Mouse (Mus musculus) gastrocnemius, adult 2 months (tissue): ENCODE measurements at regions not wholly inside any gene's neighbourhood (a gene's known extent, or its start where the extent isn't known, plus 50 kb on each side); places are given as distances from the start of the nearest gene placed in this dataset.
A peak's percentile ranks its signal among the peaks of the same experiment; 100 is the strongest.
"Not testable (repeated sequence)": the region's sequence is repeated elsewhere in the genome, so short reads cannot be mapped to it uniquely, and the experiment has no call there.

Source experiments
- DNase-seq: peaks from one replicate; pipeline ENCODE4 v3.0.0; 2022
- H3K27ac ChIP-seq: fragments of 200-600 bp; 2 replicates; pipeline ENCODE4 v1.8.1; 2022; ENCODE audit warnings: mild to moderate bottlenecking
- H3K4me3 ChIP-seq: fragments of 200-600 bp; 2 replicates; pipeline ENCODE4 v1.8.1; 2022; ENCODE audit warnings: mild to moderate bottlenecking, moderate library complexity
- CTCF ChIP-seq: fragments of 200-600 bp; IDR thresholded peaks from 2 replicates; pipeline ENCODE4 v1.8.1; 2022; ENCODE audit warnings: antibody characterized with exemption, mild to moderate bottlenecking, moderate library complexity
- intact Hi-C: fragments of 180-260 bp; cut with DNase I; formaldehyde crosslinking; loops from one replicate; pipeline ENCODE4 v1.15.1; 2025

- Histone ChIP-seq H3K27ac (no peak overlapping the region), H3K4me3 (no peak overlapping the region)
- no peak for TF ChIP-seq CTCF
- DNase-seq: peak; percentile 18
- intact Hi-C loops: no loop called here
These were observed 338.4 kb upstream of the Gpc6 start for GRCm38 (mm10) chr14:116586742-116587141.

- Histone ChIP-seq H3K4me3 (no peak overlapping the region), H3K27ac (no peak overlapping the region)
- intact Hi-C loops: no loop called here
- no peak for TF ChIP-seq CTCF
- no peak for DNase-seq
These were observed 335.6 kb upstream of the Gpc6 start for GRCm38 (mm10) chr14:116589529-116589928.

GRCm38 (mm10) chr14:116590111-116590510, 335.0 kb upstream of the Gpc6 start:
- Histone ChIP-seq H3K27ac (no peak overlapping the region), H3K4me3 (no peak overlapping the region)
- peak; percentile 22 for DNase-seq
- intact Hi-C loops: no loop called here
- no peak for TF ChIP-seq CTCF

GRCm38 (mm10) chr14:116608130-116608529, 317.0 kb upstream of the Gpc6 start:
- Histone ChIP-seq H3K27ac (no peak overlapping the region), H3K4me3 (no peak overlapping the region)
- intact Hi-C loops: no loop called here
- TF ChIP-seq CTCF: no peak
- DNase-seq: no peak

- Histone ChIP-seq H3K27ac (no peak overlapping the region), H3K4me3 (no peak overlapping the region)
- no peak for TF ChIP-seq CTCF
- intact Hi-C loops: no loop called here
- DNase-seq: no peak
These were observed 313.9 kb upstream of the Gpc6 start for GRCm38 (mm10) chr14:116611210-116611609.

GRCm38 (mm10) chr14:116632181-116632580, 292.9 kb upstream of the Gpc6 start:
- DNase-seq: no peak
- Histone ChIP-seq H3K27ac (no peak overlapping the region), H3K4me3 (no peak overlapping the region)
- no peak for TF ChIP-seq CTCF
- intact Hi-C loops: no loop called here

- no peak overlapping the region for H3K27ac ChIP-seq
- TF ChIP-seq CTCF: no peak
- DNase-seq: no peak
- intact Hi-C loops: no loop called here
- no peak overlapping the region for H3K4me3 ChIP-seq
These were observed 283.0 kb upstream of the Gpc6 start for GRCm38 (mm10) chr14:116642091-116642490.

GRCm38 (mm10) chr14:116651897-116652296, 273.2 kb upstream of the Gpc6 start:
- intact Hi-C loops: no loop called here
- Histone ChIP-seq H3K4me3 (no peak overlapping the region), H3K27ac (no peak overlapping the region)
- TF ChIP-seq CTCF: no peak
- no peak for DNase-seq

- no peak for TF ChIP-seq CTCF
- no peak overlapping the region for H3K27ac ChIP-seq
- H3K4me3 ChIP-seq: no peak overlapping the region
- DNase-seq: no peak
- intact Hi-C loops: no loop called here
These were observed 241.2 kb upstream of the Gpc6 start for GRCm38 (mm10) chr14:116683909-116684308.

- no peak for TF ChIP-seq CTCF
- intact Hi-C loops: no loop called here
- Histone ChIP-seq H3K27ac (no peak overlapping the region), H3K4me3 (no peak overlapping the region)
- DNase-seq: no peak
These were observed 227.4 kb upstream of the Gpc6 start for GRCm38 (mm10) chr14:116697675-116698074.

GRCm38 (mm10) chr14:116698437-116698836, 226.7 kb upstream of the Gpc6 start:
- intact Hi-C loops: no loop called here
- no peak for DNase-seq
- Histone ChIP-seq H3K27ac (no peak overlapping the region), H3K4me3 (no peak overlapping the region)
- TF ChIP-seq CTCF: no peak

GRCm38 (mm10) chr14:116734596-116734995, 190.5 kb upstream of the Gpc6 start:
- intact Hi-C loops, DNase-seq, H3K4me3 ChIP-seq, H3K27ac ChIP-seq: not testable (repeated sequence)

GRCm38 (mm10) chr14:116754438-116755157, 170.5 kb upstream of the Gpc6 start:
- Histone ChIP-seq H3K4me3 (no peak overlapping the region), H3K27ac (no peak overlapping the region)
- intact Hi-C loops: no loop called here
- DNase-seq: no peak
- no peak for TF ChIP-seq CTCF

GRCm38 (mm10) chr14:116761429-116761828, 163.7 kb upstream of the Gpc6 start:
- intact Hi-C loops: no loop called here
- H3K27ac ChIP-seq: no peak overlapping the region
- DNase-seq: no peak
- H3K4me3 ChIP-seq: no peak overlapping the region
- TF ChIP-seq CTCF: no peak
